Mouse (Mus musculus) neural tube, embryonic 10.5 days (tissue): ENCODE measurements around the gene Dock9.
A peak's percentile ranks its signal among the peaks of the same experiment; 100 is the strongest.

Source experiments
- DNase-seq: peaks from one replicate; pipeline ENCODE4 v3.0.0-alpha.2; 2017; ENCODE audit warnings: low spot score; ENCODE audit errors: extremely low spot score

Gene Dock9

DNA sequence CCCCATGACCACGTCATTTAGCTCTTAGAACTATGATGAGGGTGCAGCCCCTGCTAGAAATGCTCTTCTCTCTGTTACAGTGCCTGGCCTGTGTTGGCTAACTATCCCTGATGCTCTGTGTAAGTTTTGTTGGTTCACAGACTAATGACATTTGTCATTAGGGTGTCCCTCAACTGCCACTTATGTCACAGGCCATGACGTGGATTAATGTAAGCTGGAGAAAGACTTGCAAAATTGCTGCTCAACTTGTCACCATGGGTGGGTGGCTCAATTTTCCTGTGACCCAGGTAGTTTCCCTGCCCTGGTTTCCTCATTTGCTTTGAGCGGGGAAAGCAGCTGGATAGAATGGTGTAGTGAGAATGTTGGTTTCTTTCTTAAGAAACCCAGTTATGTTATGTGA lies 269.8 kb downstream of the Dock9 start:
- no peak for DNase-seq

DNA sequence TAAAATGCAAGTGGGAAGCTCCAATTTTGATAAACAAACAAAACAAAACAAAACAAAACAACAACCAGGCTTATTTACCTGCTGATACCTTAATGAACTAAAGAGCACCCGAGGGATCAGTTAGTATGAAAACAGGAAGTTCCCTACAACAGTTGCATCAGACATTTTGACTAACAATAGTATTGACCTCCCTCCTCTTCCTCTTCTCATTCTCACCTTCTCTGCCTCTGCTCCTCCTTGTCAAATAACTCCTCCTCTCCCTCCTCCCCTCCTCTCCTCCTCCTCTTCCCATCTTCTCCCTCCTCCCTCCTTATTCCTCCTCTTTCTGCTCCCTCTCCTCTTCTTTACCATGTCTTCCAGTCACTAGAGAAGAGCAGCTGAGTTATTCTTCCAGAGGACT lies 270.4 kb downstream of the Dock9 start:
- DNase-seq, result no peak

GRCm38 (mm10) chr14:121521709-121522108 lies 275.9 kb downstream of the Dock9 start:
- DNase-seq, result no peak

DNA sequence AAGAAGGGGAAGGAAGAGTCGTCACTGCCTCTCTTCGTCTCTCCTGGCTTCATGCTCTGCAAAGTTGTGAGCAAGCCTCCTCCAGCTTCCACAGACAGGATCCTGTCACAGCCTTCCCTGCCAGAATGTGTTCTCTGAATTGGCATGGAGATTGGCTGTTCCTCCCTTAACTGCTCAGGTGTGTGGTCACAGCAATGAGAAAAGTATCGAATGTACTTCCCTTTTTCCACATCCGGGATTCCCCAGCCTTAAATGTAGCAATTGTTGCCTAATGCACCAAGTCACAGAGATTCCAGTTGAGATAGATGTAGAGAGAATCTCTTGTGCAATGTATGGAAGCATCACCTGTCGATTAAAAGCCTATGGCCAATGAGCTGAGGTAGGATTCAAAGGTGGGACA lies 280.8 kb downstream of the Dock9 start:
- no peak for DNase-seq

DNA sequence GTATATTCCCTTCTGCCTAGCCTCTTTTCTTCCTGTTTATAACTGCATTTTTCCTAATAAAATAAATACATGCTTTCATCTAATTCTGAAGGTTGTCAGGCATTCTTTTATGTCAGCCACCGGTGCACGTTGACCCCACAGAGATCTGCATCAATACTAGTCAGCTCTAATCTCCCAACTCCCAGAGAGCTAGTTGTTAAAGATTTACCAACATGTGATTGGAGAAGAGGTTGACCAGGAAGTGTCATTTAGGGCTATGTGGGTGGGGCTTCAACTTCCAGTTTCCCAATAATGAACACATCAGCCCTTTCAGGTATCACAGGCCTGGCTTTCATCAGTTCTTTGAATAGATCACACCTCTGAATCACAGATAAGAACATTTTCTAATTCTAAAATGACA lies 288.7 kb downstream of the Dock9 start:
- no peak for DNase-seq

- DNase-seq, result no peak
Measured at GRCm38 (mm10) chr14:121506336-121506735, 291.3 kb downstream of the Dock9 start.

- peak; percentile 17 for DNase-seq
Measured at GRCm38 (mm10) chr14:121505485-121505860, 292.2 kb downstream of the Dock9 start.

DNA sequence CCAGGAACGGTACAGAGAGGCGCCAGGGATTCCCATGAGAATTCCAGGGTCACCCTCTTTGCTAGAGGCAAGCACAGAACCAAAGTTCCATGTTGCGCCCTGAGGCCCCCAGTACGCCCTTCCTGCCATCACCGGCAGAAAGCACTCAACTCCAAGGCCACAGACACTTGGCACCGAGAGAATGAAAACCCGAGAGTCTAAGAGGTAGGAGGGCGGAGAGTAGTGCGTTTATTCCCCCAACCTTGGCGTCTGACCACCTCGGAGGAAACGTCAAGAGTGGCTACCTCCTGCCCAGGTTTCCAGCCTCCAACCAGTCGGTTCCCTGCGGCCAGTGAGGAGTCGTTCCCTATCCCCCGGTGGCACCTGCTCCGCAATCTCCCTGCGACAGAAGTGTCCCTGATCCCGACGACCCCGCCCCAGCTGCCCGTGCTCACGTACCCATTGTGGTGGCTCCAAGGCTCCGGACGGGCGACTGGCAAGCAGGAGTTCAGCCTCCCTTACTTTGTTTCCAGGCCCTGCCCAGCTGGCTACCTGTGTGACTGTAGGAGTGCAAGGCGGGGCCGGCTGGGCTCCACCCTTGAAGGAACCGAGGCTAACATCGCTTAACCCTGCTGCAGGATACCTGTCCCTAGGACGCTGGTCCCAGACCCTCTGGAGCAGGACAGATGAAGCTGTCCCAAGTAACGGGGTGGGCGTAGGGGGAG lies 292.7 kb downstream of the Dock9 start, which contains the start of gene Slc15a1:
Gene Slc15a1, minus strand, starts transcription at position 472 of the 704 bp plus-strand sequence.
- DNase-seq, result peak; percentile 20

DNA sequence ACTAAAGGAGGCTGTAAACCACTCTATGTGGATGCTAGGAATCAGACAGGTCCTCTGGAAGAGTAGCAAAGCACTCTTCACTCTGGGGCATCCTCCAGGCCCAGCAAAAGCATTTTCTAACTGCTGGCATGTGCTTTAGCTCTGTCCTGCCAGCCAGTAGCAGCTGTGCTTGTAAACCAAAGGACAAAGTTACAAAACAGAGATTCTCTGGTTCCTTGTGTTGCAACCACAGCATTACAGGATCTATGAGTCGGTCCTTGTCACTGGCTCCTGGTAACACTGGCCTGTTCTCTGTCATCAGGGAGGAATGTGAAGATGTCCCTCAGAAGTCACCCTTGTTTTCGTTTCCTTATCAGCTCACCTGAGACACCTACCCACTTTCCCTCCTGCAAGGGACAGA lies 297.1 kb downstream of the Dock9 start:
- no peak for DNase-seq

- DNase-seq, result no peak
Measured at GRCm38 (mm10) chr14:121499769-121500168, 297.9 kb downstream of the Dock9 start.

DNA sequence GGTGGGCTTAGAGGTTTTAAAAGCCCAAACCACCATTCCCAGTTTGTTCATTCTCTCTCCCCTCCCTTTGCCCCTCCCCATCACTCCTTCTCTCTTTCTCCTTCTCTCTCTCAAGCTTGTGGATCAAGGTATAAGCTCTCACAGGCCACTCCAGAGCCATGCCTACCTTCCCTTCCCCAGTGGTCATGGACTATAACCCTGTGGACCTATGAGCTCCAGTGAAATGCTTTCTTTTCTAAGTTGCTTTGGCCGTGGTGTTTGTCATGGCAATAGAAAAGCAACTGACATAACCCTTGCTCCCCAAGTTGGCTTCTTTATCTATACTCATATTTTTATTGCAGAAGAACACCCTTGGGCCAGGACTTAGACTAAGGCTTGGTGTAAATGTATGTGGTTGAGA lies 299.8 kb downstream of the Dock9 start:
- DNase-seq, result no peak

GRCm38 (mm10) chr14:121495741-121496140 lies 301.9 kb downstream of the Dock9 start:
- DNase-seq, result no peak

GRCm38 (mm10) chr14:121495120-121495519 lies 302.5 kb downstream of the Dock9 start:
- no peak for DNase-seq

DNA sequence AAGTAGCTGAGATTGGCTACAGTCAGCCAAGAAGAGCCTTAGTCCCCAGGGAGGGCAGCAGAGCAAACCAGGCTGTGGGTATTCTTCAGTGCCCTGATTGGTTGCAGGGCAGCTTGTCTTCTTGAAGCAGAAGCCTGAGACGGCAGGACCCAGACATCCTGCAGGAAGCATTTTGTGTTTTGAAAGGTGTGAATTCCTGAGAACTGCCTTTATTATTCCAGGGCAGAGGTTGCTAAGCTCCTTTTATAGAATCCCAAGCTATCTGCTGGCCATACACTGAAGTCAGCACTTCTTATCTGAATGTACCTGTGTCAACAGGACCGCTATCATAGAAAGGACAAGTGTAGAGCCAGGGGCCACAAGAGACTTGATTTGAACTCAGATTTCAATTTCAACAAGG lies 303.4 kb downstream of the Dock9 start:
- DNase-seq, result no peak

- DNase-seq, result no peak
Measured at GRCm38 (mm10) chr14:121493712-121494111, 303.9 kb downstream of the Dock9 start.

GRCm38 (mm10) chr14:121492328-121492727 lies 305.3 kb downstream of the Dock9 start:
- DNase-seq, result no peak
